Mouse (Mus musculus) stomach, embryonic 15.5 days (tissue): ENCODE data around the gene Rnf144b. TPM values are rescaled to one million over a fixed set of nuclear protein-coding genes. Genes with fewer than 3 reads are reported as not detected.
A peak's percentile ranks its signal among the peaks of the same experiment; 100 is the strongest.

Experiments
- ATAC-seq: fragments of 200-750 bp; cut with Nextera tagmentation; 2 replicates; pipeline ENCODE4 v1.8.0; 2017; ENCODE audit warnings: low read depth, moderate number of reproducible peaks, moderate TSS enrichment; ENCODE audit not compliant: insufficient read depth, low FRiP score
- H3K27ac ChIP-seq: fragments of 300-500 bp; sonication (generic); 2 replicates; pipeline ENCODE4 v1.5.1; 2015; ENCODE audit warnings: mild to moderate bottlenecking, inconsistent platforms
- H3K27me3 ChIP-seq: fragments of 300-500 bp; sonication (generic); replicated peaks from 2 replicates; pipeline ENCODE4 v1.6.1; 2015; ENCODE audit warnings: inconsistent platforms
- H3K36me3 ChIP-seq: fragments of 300-500 bp; sonication (generic); 2 replicates; pipeline ENCODE4 v1.6.1; 2015; ENCODE audit warnings: inconsistent platforms
- H3K4me1 ChIP-seq: fragments of 300-500 bp; sonication (generic); 2 replicates; pipeline ENCODE4 v1.6.1; 2015; ENCODE audit warnings: inconsistent platforms
- H3K4me2 ChIP-seq: fragments of 300-500 bp; sonication (generic); 2 replicates; pipeline ENCODE4 v1.6.1; 2015; ENCODE audit warnings: mild to moderate bottlenecking, inconsistent platforms
- H3K4me3 ChIP-seq: fragments of 300-500 bp; sonication (generic); replicated peaks from 2 replicates; pipeline ENCODE4 v1.5.1; 2015; ENCODE audit warnings: inconsistent platforms
- H3K9ac ChIP-seq: fragments of 300-500 bp; sonication (generic); 2 replicates; pipeline ENCODE4 v1.6.1; 2015; ENCODE audit warnings: inconsistent platforms
- H3K9me3 ChIP-seq: fragments of 300-500 bp; sonication (generic); 2 replicates; pipeline ENCODE4 v1.6.1; 2016; ENCODE audit warnings: inconsistent platforms
- WGBS: fragments of 180-500 bp; shearing (Covaris S2); methylation state at CpG from one replicate; pipeline ENCODE4 v1.1.7; 2015; 5-methylcytosine and 5-hydroxymethylcytosine counted together
- polyA plus RNA-seq: library from polyadenylated mRNA; unstranded; fragments of >200 nt; fragmentation: Nextera tagmentation; extraction: Ambion mirVana; gene quantifications from 2 replicates; pipeline ENCODE4 v1.2.1, GENCODE M21; 2015

Gene Rnf144b
- polyA plus RNA-seq, 1 experiment from 2014 or later, result 2.0 TPM

- Histone ChIP-seq H3K4me2 (no peak overlapping the region), H3K4me3 (no peak overlapping the region), H3K36me3 (no peaks in the 10 kb centered on the region), H3K4me1 (no peaks in the 10 kb centered on the region), H3K27ac (no peak overlapping the region), H3K9ac (no peak overlapping the region), H3K9me3 (no peaks in the 10 kb centered on the region), H3K27me3 (no peaks in the 10 kb centered on the region)
- ATAC-seq, result no peak
- WGBS, result 62% methylated on average over 6 of the region's 6 CpGs
Observed at GRCm38 (mm10) chr13:47210992-47211391, 88.5 kb downstream of the Rnf144b start.

GRCm38 (mm10) chr13:47211581-47211980 lies 89.1 kb downstream of the Rnf144b start:
- no peak for ATAC-seq
- 77% methylated on average over 7 of the region's 7 CpGs for WGBS
- Histone ChIP-seq H3K4me1 (no peaks in the 10 kb centered on the region), H3K4me3 (no peak overlapping the region), H3K36me3 (no peaks in the 10 kb centered on the region), H3K9me3 (no peaks in the 10 kb centered on the region), H3K27me3 (no peaks in the 10 kb centered on the region), H3K27ac (no peak overlapping the region), H3K9ac (no peak overlapping the region), H3K4me2 (no peak overlapping the region)

GRCm38 (mm10) chr13:47213817-47214216 lies 91.4 kb downstream of the Rnf144b start:
- no peak for ATAC-seq

GRCm38 (mm10) chr13:47214895-47215294 lies 92.4 kb downstream of the Rnf144b start:
- no peak for ATAC-seq
- H3K27me3 ChIP-seq, result no peaks in the 10 kb centered on the region
- H3K4me2 ChIP-seq, result no peak overlapping the region
- no peak overlapping the region for H3K9ac ChIP-seq
- no peaks in the 10 kb centered on the region for H3K36me3 ChIP-seq
- H3K4me3 ChIP-seq, result no peak overlapping the region
- WGBS, result 66% methylated on average over 5 of the region's 5 CpGs
- no peak overlapping the region for H3K27ac ChIP-seq
- no peaks in the 10 kb centered on the region for H3K4me1 ChIP-seq
- no peaks in the 10 kb centered on the region for H3K9me3 ChIP-seq

More at GRCm38 (mm10) chr13:47213817-47214216, 91.4 kb downstream of the Rnf144b start:
- H3K4me2 ChIP-seq, result no peak overlapping the region
- H3K27me3 ChIP-seq, result no peaks in the 10 kb centered on the region
- WGBS, result 88% methylated on average over 10 of the region's 10 CpGs
- no peak overlapping the region for H3K9ac ChIP-seq
- no peaks in the 10 kb centered on the region for H3K36me3 ChIP-seq
- no peak overlapping the region for H3K27ac ChIP-seq
- H3K4me1 ChIP-seq, result no peaks in the 10 kb centered on the region
- H3K9me3 ChIP-seq, result no peaks in the 10 kb centered on the region
- H3K4me3 ChIP-seq, result no peak overlapping the region

- H3K4me2 ChIP-seq, result no peak overlapping the region
- 77% methylated on average over 20 of the region's 20 CpGs for WGBS
- no peak overlapping the region for H3K4me3 ChIP-seq
- H3K36me3 ChIP-seq, result no peaks in the 10 kb centered on the region
- H3K9me3 ChIP-seq, result no peaks in the 10 kb centered on the region
- H3K4me1 ChIP-seq, result no peaks in the 10 kb centered on the region
- H3K27me3 ChIP-seq, result no peaks in the 10 kb centered on the region
- no peak overlapping the region for H3K9ac ChIP-seq
- no peak for ATAC-seq
- no peak overlapping the region for H3K27ac ChIP-seq
Observed at GRCm38 (mm10) chr13:47215815-47216585, 93.5 kb downstream of the Rnf144b start.

GRCm38 (mm10) chr13:47217107-47217571 lies 94.7 kb downstream of the Rnf144b start:
- H3K4me3 ChIP-seq, result no peak overlapping the region
- 63% methylated on average over 5 of the region's 5 CpGs for WGBS
- H3K27ac ChIP-seq, result no peak overlapping the region
- no peaks in the 10 kb centered on the region for H3K27me3 ChIP-seq
- no peaks in the 10 kb centered on the region for H3K9me3 ChIP-seq
- no peaks in the 10 kb centered on the region for H3K36me3 ChIP-seq
- no peak for ATAC-seq
- no peak overlapping the region for H3K4me2 ChIP-seq
- no peaks in the 10 kb centered on the region for H3K4me1 ChIP-seq
- no peak overlapping the region for H3K9ac ChIP-seq

- Histone ChIP-seq H3K27me3 (no peaks in the 10 kb centered on the region), H3K4me2 (no peak overlapping the region), H3K27ac (no peak overlapping the region), H3K9me3 (no peaks in the 10 kb centered on the region), H3K36me3 (no peaks in the 10 kb centered on the region), H3K4me3 (no peak overlapping the region), H3K4me1 (no peaks in the 10 kb centered on the region), H3K9ac (no peak overlapping the region)
- 69% methylated on average over 6 of the region's 6 CpGs for WGBS
- ATAC-seq, result no peak
Observed at GRCm38 (mm10) chr13:47218351-47218750, 95.9 kb downstream of the Rnf144b start.

GRCm38 (mm10) chr13:47220426-47220825 lies 98.0 kb downstream of the Rnf144b start:
- ATAC-seq, result no peak
- H3K9ac ChIP-seq, result no peak overlapping the region
- peaks cover 7% of the 10 kb centered on the region; the same call in 1 of the 2 replicates for H3K4me1 ChIP-seq

GRCm38 (mm10) chr13:47223576-47224538 lies 101.4 kb downstream of the Rnf144b start:
- no peak overlapping the region for H3K4me2 ChIP-seq
- no peaks in the 10 kb centered on the region for H3K27me3 ChIP-seq
- 0 out of 2 replicates have a peak, but pooled peaks have one; percentile 35 for ATAC-seq
- 64% methylated on average over 18 of the region's 18 CpGs for WGBS
- no peak overlapping the region for H3K4me3 ChIP-seq
- no peaks in the 10 kb centered on the region for H3K9me3 ChIP-seq
- no peaks in the 10 kb centered on the region for H3K36me3 ChIP-seq
- no peak overlapping the region for H3K9ac ChIP-seq
- H3K4me1 ChIP-seq, result peaks cover 7% of the 10 kb centered on the region; the same call in 1 of the 2 replicates
- no peak overlapping the region for H3K27ac ChIP-seq

More at GRCm38 (mm10) chr13:47220426-47220825, 98.0 kb downstream of the Rnf144b start:
- H3K27ac ChIP-seq, result no peak overlapping the region
- no peak overlapping the region for H3K4me2 ChIP-seq
- WGBS, result 69% methylated on average over 10 of the region's 10 CpGs
- H3K36me3 ChIP-seq, result no peaks in the 10 kb centered on the region
- no peaks in the 10 kb centered on the region for H3K9me3 ChIP-seq
- H3K27me3 ChIP-seq, result no peaks in the 10 kb centered on the region
- H3K4me3 ChIP-seq, result no peak overlapping the region

- ATAC-seq, result no peak
- Histone ChIP-seq H3K4me3 (no peak overlapping the region), H3K9me3 (no peaks in the 10 kb centered on the region), H3K27me3 (no peaks in the 10 kb centered on the region), H3K4me1 (peaks cover 7% of the 10 kb centered on the region; the same call in 1 of the 2 replicates), H3K4me2 (no peak overlapping the region), H3K36me3 (no peaks in the 10 kb centered on the region), H3K9ac (no peak overlapping the region), H3K27ac (no peak overlapping the region)
- 32% methylated on average over 14 of the region's 14 CpGs for WGBS
Observed at GRCm38 (mm10) chr13:47224648-47225323, 102.3 kb downstream of the Rnf144b start.

GRCm38 (mm10) chr13:47225324-47225697 lies 102.9 kb downstream of the Rnf144b start:
- no peak overlapping the region for H3K9ac ChIP-seq
- no peaks in the 10 kb centered on the region for H3K36me3 ChIP-seq
- H3K4me2 ChIP-seq, result no peak overlapping the region
- H3K4me1 ChIP-seq, result peaks cover 7% of the 10 kb centered on the region; the same call in 1 of the 2 replicates
- no peak overlapping the region for H3K27ac ChIP-seq
- no peaks in the 10 kb centered on the region for H3K9me3 ChIP-seq
- WGBS, result 88% methylated on average over 3 of the region's 3 CpGs
- H3K27me3 ChIP-seq, result no peaks in the 10 kb centered on the region
- ATAC-seq, result no peak
- H3K4me3 ChIP-seq, result no peak overlapping the region
